Mouse (Mus musculus): ENCODE data around the gene Duxbl2. TPM values are rescaled to one million over a fixed set of nuclear protein-coding genes. Genes with fewer than 3 reads are reported as not detected.
"Not testable (repeated sequence)": the region's sequence is repeated elsewhere in the genome, so short reads cannot be mapped to it uniquely, and the experiment has no call there.

Duxbl2 gene
- total RNA-seq (2021), result under 1 TPM; 0.32 to 0.92 TPM
- long read RNA-seq, experiment 1, partial matches to known transcripts, result 0 of 1 reads
- long read RNA-seq, experiment 1, other reads (novel, unspliced or antisense), result 1 of 1 reads
- long read RNA-seq, experiment 2, result 0 reads

GRCm38 (mm10) chr14:26118150-26118549 is at the start of gene Duxbl2:
Duxbl2 (plus strand) TSS chr14:26118349.
- DNase-seq (ENCODE audit: low spot score in 2 of 2); intact Hi-C loops (cut with DNase I): not testable (repeated sequence)

- intact Hi-C loops (cut with DNase I); DNase-seq (ENCODE audit: low spot score in 2 of 2): not testable (repeated sequence)
Measured at GRCm38 (mm10) chr14:26076620-26077390, 41.3 kb upstream of the Duxbl2 start.

GRCm38 (mm10) chr14:26081216-26081615 is 36.9 kb upstream of the Duxbl2 start, which contains the start of gene Cphx2:
Cphx2 (plus strand) TSS chr14:26081516.
- DNase-seq (ENCODE audit: low spot score in 2 of 2); intact Hi-C loops (cut with DNase I): not testable (repeated sequence)

- DNase-seq (ENCODE audit: low spot score in 2 of 2); intact Hi-C loops (cut with DNase I): not testable (repeated sequence)
Measured at GRCm38 (mm10) chr14:26081997-26082396, 36.2 kb upstream of the Duxbl2 start, which contains the start of gene Cphx3. Cphx3 (plus strand) TSS chr14:26082297.

- DNase-seq (ENCODE audit: low spot score in 2 of 2); intact Hi-C loops (cut with DNase I): not testable (repeated sequence)
Measured at GRCm38 (mm10) chr14:26097622-26098021, 20.5 kb upstream of the Duxbl2 start.

- DNase-seq (ENCODE audit: low spot score in 2 of 2); intact Hi-C loops (cut with DNase I): not testable (repeated sequence)
Measured at GRCm38 (mm10) chr14:26118550-26119000, 426 bp downstream of the Duxbl2 start.

- intact Hi-C loops (cut with DNase I); DNase-seq (ENCODE audit: low spot score in 2 of 2): not testable (repeated sequence)
Measured at GRCm38 (mm10) chr14:26119095-26119494, 946 bp downstream of the Duxbl2 start.

GRCm38 (mm10) chr14:26147095-26147494 is 28.9 kb downstream of the Duxbl2 start:
- intact Hi-C loops (cut with DNase I); DNase-seq (ENCODE audit: low spot score in 2 of 2): not testable (repeated sequence)

- DNase-seq (ENCODE audit: low spot score in 2 of 2); intact Hi-C loops (cut with DNase I): not testable (repeated sequence)
Measured at GRCm38 (mm10) chr14:26156032-26156431, 37.9 kb downstream of the Duxbl2 start.

- intact Hi-C loops (cut with DNase I); DNase-seq (ENCODE audit: low spot score in 2 of 2): not testable (repeated sequence)
Measured at GRCm38 (mm10) chr14:26161156-26161555, 43.0 kb downstream of the Duxbl2 start.

- intact Hi-C loops (cut with DNase I); DNase-seq (ENCODE audit: low spot score in 2 of 2): not testable (repeated sequence)
Measured at GRCm38 (mm10) chr14:26162423-26162822, 44.3 kb downstream of the Duxbl2 start.

- intact Hi-C loops (cut with DNase I); DNase-seq (ENCODE audit: low spot score in 2 of 2): not testable (repeated sequence)
Measured at GRCm38 (mm10) chr14:26165266-26165665, 47.1 kb downstream of the Duxbl2 start.

GRCm38 (mm10) chr14:26173955-26174354 is 55.8 kb downstream of the Duxbl2 start:
- DNase-seq (ENCODE audit: low spot score in 2 of 2); intact Hi-C loops (cut with DNase I): not testable (repeated sequence)

GRCm38 (mm10) chr14:26175028-26175427 is 56.9 kb downstream of the Duxbl2 start:
- intact Hi-C loops (cut with DNase I); DNase-seq (ENCODE audit: low spot score in 2 of 2): not testable (repeated sequence)

Other genes with a start within 250 kb of the Duxbl2 start
- not detected for gene Plac9a, start 215.2 kb upstream of the Duxbl2 start, total RNA-seq (2021)
- gene Tmem254a, start 190.7 kb upstream of the Duxbl2 start, total RNA-seq (2021), result 1 to 10 TPM; 6.1 to 8.4 TPM
- not detected for gene Cphx1, start 180.0 kb upstream of the Duxbl2 start, total RNA-seq (2021)
- gene Duxbl1, start 139.8 kb upstream of the Duxbl2 start, total RNA-seq (2021), result under 1 TPM in 1 of 2 experiments, not detected in 1; 0.53 TPM
- 10 to 100 TPM in 1 of 2 experiments, 1 to 10 TPM in 1; 6.7 to 11.0 TPM for gene Gm9780, start 75.6 kb upstream of the Duxbl2 start, total RNA-seq (2021)
- gene Tmem254c, start 51.0 kb upstream of the Duxbl2 start, total RNA-seq (2021), result 10 to 100 TPM; 56.7 to 64.3 TPM
- gene Cphx2, start 36.8 kb upstream of the Duxbl2 start, total RNA-seq (2021), result not detected
- not detected for gene Cphx3, start 36.1 kb upstream of the Duxbl2 start, total RNA-seq (2021)
- gene Plac9b, start 64.1 kb downstream of the Duxbl2 start, total RNA-seq (2021), result 10 to 100 TPM; 11.6 to 12.5 TPM
- gene Tmem254b, start 88.7 kb downstream of the Duxbl2 start, total RNA-seq (2021), result 10 to 100 TPM; 12.4 to 21.6 TPM
- gene Duxbl3, start 139.6 kb downstream of the Duxbl2 start, total RNA-seq (2021), result 1 to 10 TPM in 1 of 2 experiments, under 1 TPM in 1; 0.62 to 1.0 TPM